Mouse (Mus musculus) brain, adult 2 months (tissue): ENCODE measurements around the gene Cdc42se2.
A peak's percentile ranks its signal among the peaks of the same experiment; 100 is the strongest.

Source experiments
- DNase-seq: peaks from one replicate; pipeline ENCODE4 v3.0.0; 2011; ENCODE audit warnings: low read depth, low spot score

Cdc42se2 gene

GRCm38 (mm10) chr11:54710512-54711293, 76.8 kb downstream of the Cdc42se2 start:
- no peak for DNase-seq

DNA sequence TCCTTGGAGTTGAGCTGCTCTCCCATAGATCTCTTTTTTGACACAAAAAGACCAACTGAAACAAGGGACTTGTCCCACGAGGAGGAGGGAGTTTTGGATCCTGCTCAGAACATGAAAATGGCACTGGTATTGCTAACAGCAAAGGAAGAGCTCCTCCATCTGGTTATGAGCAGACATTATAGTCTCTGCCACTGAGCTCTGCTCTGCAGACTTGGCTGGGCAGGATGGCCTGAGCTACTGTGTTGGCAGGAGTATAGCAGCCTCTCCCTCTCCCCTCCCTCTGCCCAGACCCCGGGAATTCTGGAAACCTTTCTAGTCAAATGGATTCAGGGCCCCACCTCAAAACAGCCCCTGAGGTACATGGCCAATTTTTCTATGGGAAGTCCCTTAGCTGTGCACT, 77.8 kb downstream of the Cdc42se2 start:
- DNase-seq: peak; percentile 49

- no peak for DNase-seq
Observed at GRCm38 (mm10) chr11:54708153-54708552, 79.3 kb downstream of the Cdc42se2 start.

DNA sequence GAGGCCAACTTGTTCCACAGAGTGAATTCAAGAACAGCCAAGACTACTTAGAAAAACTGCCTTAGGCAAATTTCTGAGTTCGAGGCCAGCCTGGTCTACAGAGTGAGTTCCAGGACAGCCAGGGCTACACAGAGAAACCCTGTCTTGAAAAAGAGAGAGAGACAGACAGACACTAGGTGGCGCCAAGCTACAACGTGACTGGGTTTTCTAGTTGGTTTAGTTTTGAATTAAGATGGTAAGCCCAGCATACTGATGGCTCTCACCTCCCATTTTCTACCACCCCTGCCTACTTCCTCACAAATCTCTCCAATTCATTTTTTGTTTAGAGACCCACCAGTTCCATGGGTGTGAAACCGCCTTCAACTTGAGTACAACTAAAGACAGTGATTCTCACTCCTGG, 84.2 kb downstream of the Cdc42se2 start:
- DNase-seq: peak; percentile 86

DNA sequence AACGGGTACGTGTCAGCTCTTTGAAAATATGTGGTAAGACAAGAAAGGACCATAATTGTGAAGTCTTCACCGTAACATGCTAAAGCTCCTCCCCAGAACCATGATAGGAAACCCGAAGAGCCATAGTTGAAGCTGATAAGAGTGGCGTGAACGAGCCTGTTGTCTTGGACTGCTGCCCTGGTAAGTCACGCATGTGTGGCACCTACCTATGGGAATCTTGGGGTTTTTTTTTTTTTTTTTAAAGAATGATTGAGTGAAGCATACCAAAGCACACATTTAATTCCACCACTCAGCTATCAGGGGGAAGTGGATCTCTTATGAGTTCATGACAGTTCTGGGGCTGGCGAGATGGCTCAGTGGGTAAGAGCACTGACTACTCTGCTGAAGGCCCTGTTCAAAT, 85.6 kb downstream of the Cdc42se2 start:
- no peak for DNase-seq

GRCm38 (mm10) chr11:54699972-54700371, 87.5 kb downstream of the Cdc42se2 start:
- no peak for DNase-seq

DNA sequence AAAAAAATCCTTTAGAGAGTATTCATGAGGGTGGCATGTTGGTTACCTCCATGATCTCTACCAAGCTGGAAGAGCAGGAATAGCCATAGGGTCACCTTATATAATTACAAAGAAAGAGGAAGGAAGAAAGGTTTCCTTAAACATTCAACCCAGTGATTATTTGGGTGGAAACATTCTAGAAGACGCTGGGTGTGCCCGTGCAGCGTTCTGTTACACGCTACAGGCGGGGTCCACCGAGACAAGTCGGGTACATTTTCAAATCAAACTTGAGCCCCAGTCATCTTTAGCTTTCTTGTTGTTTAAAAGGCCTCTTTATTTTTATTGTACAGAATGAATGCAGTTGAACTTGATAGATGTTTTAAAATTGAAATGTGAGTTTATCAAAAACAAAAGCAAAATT, 88.8 kb downstream of the Cdc42se2 start:
- DNase-seq: no peak

DNA sequence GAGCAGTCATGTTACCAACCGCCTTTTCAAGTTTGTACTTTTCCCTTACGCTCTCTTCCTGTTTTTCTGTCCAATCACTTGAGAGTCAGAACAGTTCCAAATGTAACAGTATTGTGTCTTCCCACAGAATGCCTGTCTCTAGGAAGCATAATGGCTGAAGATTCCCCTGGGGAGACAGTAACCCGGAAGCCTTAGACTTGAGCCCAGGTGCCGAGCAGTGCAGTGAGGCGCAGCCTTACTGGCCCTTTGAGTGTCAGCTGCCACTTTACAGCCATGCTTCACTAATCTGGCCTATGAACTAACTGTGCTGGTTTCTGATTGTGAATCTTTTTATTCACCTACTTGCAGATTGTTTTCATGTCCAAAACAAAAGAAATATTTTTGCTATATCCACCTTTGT, 89.9 kb downstream of the Cdc42se2 start:
- no peak for DNase-seq

- no peak for DNase-seq
Observed at GRCm38 (mm10) chr11:54695951-54696350, 91.5 kb downstream of the Cdc42se2 start.

DNA sequence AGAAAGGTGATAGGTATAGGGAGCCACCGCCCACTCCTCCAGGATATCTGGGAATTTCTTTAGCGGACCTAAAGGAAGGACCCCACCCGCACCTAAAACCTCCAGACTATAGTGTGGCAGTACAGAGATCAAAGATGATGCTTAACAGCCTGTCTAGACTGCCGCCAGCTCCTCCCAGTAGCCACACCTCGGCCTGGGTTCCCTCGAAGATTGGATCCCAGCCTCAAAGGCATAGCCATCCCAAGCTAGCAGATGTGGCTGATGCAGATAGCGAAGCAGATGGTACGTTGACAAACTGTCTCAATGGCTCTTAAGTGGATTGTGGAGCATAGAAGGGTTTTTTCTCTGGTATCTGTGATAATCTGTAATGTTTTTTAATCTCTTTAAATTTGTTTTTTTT, 93.2 kb downstream of the Cdc42se2 start:
- no peak for DNase-seq

- DNase-seq: no peak
Observed at GRCm38 (mm10) chr11:54693696-54694095, 93.8 kb downstream of the Cdc42se2 start.

DNA sequence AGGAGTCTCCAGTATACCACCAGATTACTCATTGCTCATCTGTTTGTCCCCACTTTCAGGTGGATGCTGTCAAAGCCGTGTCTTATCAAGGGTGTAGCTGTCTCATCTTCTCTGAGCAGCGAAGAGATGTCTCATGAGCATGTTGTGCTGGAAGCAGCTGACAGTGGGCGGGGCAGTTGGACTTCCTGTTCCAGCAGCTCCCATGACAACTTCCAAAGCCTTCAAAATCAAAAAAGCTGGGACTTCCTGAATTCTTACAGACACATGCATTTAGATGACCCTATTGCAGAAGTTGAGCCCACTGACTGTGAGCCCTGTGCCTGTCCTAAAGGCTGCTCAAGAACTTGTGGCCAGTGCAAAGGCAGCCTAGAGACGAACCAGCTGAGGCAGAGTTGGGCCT, 96.3 kb downstream of the Cdc42se2 start:
- DNase-seq: peak; percentile 57

DNA sequence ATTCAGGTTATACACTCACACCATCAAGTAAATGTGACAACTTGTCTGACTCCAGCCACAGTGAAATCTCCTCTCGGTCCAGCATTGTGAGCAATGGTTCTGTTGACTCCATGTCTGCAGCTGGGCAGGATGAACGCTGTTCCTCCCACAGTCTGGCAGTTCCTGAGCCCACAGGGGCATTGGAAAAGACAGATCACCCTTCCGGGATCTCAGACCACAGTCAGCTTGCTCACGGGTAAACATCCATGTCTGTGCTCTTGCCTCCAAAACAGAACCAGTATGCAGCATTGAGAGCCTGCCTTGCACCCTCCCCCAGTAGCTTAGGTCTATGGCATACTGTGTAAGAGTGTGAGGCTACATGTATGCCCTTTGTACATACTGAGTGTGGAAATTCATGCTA, 97.3 kb downstream of the Cdc42se2 start:
- no peak for DNase-seq

- no peak for DNase-seq
Observed at GRCm38 (mm10) chr11:54684831-54685230, 102.6 kb downstream of the Cdc42se2 start.

GRCm38 (mm10) chr11:54679141-54679540, 108.3 kb downstream of the Cdc42se2 start:
- no peak for DNase-seq

DNA sequence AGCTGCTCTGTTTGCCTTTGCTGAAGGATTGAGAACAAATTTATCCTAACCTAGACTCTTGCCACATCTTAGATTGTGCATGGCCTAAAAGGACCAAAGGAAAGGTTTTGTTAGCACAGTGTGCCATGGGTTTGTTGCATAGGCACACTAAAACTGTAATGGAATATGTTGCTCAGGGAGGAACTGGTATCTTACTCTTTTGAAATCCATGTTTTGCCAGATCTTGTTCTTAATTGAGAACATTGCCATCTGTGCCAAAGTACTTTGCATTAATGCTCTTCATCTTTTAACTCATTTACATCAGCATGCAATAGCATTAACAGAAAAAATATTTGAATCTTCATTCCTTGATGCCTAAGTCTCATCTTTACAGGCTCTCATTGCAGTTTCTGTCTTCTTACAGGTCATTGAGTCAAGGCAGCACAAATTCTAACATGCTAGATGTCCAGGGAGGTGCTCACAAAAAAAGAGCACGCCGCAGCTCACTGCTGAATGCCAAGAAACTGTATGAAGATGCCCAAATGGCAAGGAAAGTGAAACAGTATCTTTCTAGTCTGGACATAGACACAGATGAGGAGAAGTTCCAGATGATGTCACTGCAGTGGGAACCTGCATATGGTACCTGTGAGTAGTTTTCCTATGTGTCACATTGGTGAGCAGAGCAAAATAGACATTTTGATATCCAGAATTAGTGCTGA, 111.5 kb downstream of the Cdc42se2 start:
- DNase-seq: peak; percentile 59

GRCm38 (mm10) chr11:54673575-54674298, 113.7 kb downstream of the Cdc42se2 start:
- DNase-seq: no peak
